Mouse (Mus musculus) T-cell, adult 66 days (primary cell): Measurements from ENCODE around the gene Cops9. TPM values are rescaled to one million over a fixed set of nuclear protein-coding genes. Genes with fewer than 3 reads are reported as not detected.

Experiments
- total RNA-seq, 2 experiments: library from RNA; stranded (reverse); gene quantifications; 3 replicates in 1 of 2; 4 replicates in 1 of 2; pipeline ENCODE4 v1.2.4; 2023

Gene Cops9
- 100 to 1,000 TPM; 105 to 111 TPM for total RNA-seq

DNA sequence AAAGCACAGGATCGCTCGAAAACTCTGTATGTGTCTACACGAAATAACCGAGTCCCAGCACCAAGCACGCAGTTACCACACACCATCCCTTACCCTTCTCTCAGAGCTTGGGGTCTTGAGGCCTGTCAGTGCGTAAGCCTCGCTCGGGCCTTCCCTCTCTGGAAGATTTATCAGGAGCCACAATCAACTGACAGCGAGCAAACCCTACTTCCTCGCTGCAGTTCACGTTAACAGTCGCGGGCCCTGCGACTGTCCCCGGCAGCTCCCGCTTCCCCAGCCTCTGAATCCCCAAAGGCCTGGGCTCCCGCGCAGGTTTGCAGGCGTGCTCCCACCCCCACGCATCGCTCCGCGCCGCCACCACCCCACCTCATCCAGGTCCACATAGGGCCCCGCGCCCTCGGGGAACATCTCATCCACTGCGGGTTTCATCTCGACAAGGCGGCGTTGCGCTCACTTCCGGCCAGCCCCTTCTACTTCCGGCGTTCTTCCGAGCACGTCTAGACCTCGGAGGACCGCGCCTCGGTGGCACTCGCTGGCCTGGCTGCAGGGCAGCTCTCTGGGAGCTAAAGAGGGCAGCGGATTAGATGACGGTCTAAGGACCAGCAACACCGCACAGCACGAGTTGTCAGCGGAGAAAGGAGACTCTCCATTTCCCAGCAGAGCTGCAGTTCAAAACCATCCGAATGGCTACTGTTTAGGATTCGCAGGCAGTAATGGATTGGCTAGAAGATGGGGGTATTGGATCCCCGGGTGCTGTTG is at the start of gene Cops9:
TSS of gene Cops9 (minus strand) at position 472 of the 759 bp plus-strand sequence.

GRCm38 (mm10) chr1:92648673-92649072 is 6.9 kb upstream of the Cops9 start, which contains the start of gene Otos:
TSS of gene Otos (minus strand) at chr1:92648841.

DNA sequence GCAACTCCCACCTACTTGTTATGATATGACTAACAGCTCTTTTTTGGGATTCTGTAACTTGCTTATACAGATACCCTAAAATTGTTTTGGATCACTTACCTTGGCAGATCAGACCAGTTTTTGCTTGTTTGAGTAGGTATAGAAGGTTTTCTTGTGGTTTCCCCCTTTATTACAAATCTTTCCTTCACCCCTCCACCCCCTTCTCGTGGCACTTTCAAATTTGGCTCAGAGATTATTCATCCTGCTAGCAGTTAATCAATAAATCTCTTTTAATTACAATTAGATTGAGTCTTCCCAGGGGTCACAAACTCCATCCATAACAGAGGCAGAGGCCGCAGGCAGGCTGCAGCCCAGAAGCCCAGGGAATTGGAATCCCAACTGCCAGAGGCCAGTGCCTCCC is 24.3 kb downstream of the Cops9 start, which contains the start of gene Olfr12:
TSS of gene Olfr12 (plus strand) at position 301 of the 400 bp plus-strand sequence.

DNA sequence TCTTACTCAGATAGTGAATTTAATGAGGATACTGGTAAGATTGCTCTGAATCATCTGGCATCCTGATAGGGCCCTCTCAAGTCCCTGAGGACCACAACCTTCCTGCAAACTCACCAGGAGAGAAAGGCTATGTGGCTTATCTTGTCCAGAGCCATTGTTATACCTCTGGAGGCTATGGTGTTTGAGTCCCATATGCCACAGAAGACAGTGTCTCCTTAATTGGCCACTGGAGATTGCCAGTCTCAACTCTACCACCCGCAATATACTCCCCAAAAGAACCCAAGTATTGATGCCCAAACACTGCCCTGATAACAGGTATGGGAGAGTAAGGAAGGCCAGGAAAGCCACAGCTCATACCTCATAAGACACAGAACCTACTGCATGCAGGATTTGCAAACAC is 36.3 kb downstream of the Cops9 start, which contains the start of gene Olfr1410:
TSS of gene Olfr1410 (plus strand) at position 301 of the 400 bp plus-strand sequence.

DNA sequence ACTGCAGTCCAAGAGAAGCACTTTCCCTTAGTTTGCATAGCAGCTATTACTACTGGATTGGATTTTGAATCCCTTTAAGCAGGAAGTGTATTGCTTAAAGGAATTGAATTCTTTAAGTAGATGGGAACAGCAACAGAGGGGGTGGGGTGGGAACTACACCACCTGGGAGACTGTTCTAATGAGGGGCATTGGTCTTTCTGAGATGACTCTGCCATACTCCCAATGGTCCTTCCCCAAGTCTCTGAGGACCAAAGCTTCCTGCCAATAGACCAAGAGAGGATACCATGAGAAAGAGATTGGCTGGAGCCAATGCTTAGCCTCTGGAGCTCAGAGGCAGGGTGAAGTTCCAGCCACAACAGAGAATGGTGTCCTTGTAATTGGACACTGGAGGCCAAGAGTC is 47.7 kb downstream of the Cops9 start, which contains the start of gene Olfr1411:
TSS of gene Olfr1411 (plus strand) at position 301 of the 400 bp plus-strand sequence.

Other genes starting within 250 kb of the Cops9 start
- gene Ndufa10, start 168.1 kb downstream of the Cops9 start, total RNA-seq: 100 to 1,000 TPM; 162 to 166 TPM
- not detected for gene Olfr1416, start 156.9 kb downstream of the Cops9 start, total RNA-seq
- not detected for gene Olfr1415, start 145.9 kb downstream of the Cops9 start, total RNA-seq
- gene Olfr1414, start 123.3 kb downstream of the Cops9 start, total RNA-seq: not detected
- not detected for gene Olfr1413, start 70.7 kb downstream of the Cops9 start, total RNA-seq
- not detected for gene Olfr1412, start 56.2 kb downstream of the Cops9 start, total RNA-seq
- not detected for gene Olfr1411, start 47.6 kb downstream of the Cops9 start, total RNA-seq
- gene Olfr1410, start 36.2 kb downstream of the Cops9 start, total RNA-seq: not detected
- gene Olfr12, start 24.2 kb downstream of the Cops9 start, total RNA-seq: not detected
- not detected for gene Otos, start 6.9 kb upstream of the Cops9 start, total RNA-seq
- 10 to 100 TPM; 10.4 to 13.2 TPM for gene Gpc1, start 189.7 kb upstream of the Cops9 start, total RNA-seq